Mouse (Mus musculus): Measurements from ENCODE around the gene Pwwp2a.

Pwwp2a gene

DNA sequence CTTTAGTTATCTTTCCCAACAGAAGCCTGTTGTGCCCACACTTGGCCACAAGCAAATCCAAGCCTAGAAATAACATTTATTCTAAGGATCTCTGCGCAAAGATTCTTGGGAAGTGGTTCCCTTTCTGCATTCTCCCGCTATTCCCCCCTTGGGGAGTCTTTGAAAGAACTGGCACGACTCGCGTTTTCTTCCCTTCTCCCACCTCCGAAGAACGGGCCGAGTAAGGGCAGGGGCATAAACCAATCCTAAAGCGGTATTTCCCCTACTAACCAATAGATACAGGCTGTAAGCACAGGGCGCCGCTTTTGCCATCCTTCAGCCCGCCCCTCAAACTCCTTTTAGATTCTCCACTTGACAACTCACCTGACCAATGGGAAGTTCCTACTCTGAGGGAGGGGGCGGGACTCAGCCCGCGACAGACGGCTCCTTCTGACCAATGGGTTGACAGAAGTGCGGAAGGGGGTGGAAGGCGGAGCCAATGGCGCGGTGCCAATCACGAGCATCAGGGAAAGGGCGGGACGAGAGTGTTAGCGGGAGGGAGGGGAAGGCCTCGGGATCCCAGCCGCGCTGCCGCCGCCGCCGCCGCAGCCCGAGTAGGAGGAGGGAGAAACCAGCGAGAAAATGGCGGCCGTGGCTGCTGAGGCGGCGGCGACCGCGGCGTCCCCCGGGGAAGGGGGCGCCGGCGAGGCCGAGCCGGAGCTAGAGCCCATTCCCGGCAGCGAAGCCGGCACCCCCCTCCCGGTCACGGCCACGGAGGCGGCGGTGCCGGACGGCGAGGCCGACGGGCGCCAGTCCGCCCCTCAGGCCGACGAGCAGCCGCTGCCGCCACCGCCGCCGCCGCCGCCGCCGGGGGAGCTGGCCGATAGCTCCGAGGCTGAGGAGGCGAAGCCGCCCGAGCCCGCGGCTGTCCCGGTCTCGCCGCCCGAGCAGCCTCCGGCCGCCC lies at the start of gene Pwwp2a:
Pwwp2a (plus strand) TSS at position 527 of the 943 bp plus-strand sequence.
- DNase-seq, result peak; percentile 98

DNA sequence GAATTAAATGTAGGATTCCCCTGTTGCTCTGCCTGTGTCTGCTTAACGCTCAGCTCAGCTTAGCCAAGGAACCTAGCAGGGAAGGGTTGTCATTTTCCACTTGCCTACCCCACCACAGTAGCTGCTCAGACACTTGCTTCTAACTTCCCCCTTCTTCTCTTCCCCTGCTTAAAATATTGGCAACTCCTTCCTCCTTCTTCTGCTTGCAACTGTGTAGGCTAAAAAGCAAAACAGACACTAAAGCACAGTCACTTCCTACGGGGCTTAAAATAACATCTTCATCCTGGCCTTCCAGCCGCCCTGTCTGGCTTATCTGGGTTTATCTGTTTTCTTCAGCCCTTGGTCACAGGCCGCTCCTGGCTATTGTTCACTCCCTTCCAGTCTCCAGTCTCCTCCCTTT lies 49.2 kb upstream of the Pwwp2a start:
- no peak for DNase-seq

DNA sequence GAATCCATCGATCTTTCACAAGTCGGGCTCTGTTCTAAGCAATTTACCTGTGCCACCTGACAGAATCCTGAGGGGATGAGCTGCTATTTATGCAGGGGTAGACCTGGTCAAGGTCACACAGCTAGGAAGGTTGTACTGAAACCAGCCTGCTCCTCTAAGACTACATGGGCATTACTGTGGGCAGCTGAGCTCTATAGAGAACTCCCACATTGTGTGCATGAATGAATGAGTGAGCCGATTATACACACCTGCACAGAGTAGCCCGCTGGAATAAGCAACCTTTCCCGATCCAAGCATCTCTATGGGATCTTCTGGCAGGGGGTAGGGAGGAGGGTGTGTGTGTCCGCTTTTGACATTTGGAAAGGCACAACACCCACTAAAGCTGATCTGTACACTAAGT lies 48.6 kb upstream of the Pwwp2a start:
- DNase-seq, result no peak

DNA sequence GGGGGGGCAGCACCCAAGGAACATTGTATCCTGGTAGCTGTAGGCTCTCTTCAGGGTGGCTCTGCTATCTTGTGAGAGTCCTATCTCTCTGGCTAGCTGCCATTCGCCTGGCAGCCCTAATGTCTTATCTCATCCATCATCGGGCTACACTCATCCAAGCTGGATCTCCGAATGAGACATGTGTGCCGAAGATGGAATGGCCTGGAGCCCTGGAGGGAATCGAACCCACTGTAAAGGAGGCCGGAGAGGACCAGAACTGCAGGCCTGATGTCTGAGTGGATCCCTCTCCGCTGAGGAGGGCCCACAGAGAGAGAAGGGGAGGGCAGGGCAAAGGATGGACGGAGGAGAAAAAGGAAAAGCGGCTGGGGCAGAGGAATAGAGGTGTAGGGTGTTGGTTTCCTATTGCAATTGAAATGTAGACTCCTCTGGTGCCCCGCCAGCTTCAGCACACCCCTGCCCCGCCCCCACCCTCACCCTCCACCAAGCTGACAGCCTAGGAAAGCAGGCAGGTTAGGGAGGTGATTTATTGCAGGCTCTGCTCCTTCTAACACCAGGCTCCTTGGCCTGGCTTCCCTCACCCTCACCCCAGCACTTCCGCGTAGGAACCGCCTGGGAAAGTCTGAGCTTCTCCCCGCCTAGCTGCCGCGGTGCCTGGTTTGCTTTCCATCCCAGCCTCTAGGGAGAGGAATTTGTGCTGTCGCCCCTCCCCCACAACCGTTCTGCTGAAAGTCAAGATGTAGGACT lies 48.0 kb upstream of the Pwwp2a start:
- DNase-seq, result peak; percentile 76

DNA sequence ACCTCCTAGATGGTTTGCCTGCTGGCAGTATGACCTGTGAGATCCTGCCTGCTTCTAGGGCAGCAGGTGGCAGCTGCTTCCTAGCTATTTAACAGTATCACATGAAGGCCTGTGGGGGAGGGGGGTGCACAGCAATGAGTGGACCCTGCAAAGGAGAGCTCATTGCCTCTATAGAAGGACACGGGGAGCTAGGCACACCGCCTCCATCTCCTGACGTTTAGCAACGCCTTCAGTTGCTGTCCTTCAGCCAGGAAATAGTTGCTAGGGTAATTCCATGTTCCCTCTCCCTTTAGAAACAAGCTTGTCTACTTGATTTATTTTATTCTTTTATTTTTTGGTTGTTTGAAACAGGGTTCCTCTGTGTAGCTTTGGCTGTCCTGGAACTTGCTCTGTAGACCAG lies 45.0 kb upstream of the Pwwp2a start:
- DNase-seq, result no peak

DNA sequence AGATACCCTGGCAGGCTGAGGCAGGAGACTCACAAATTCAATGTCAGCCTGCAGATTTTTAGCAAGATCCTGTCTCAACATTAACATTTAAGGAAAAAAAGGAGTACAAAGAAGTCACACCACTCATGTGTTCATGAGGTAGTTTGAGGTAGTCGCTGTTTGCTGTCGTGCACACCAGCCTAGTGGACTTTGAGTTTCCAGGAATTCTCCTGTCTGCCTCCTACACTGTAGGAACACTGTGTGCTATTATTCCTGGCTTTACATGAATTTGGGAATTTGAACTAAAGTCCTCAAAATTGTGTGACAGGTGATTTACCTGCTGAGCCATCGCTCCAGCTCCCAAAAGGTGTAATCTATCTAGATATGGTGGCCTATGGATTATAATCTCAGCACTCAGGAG lies 43.3 kb upstream of the Pwwp2a start:
- DNase-seq, result peak; percentile 27

DNA sequence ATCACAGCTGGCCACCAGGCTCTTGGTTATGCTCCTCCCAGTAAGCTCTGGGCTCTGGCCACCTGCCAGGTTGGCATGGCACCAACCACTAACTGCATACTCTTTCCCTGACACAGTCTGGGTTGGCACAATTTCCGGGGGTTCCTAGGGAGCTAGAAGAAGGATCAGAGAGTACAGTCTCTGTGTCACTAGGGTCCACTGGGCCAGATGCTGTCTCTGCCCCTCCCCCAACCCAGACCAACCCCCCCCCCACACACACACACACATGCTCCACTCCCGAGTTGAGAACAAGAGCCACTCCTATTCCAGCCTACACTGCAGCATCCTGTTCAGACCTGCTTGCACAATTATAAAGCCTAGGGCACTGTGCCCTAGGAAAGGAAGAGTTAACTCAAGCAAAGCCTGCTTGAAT lies 38.6 kb upstream of the Pwwp2a start:
- peak; percentile 92 for DNase-seq

DNA sequence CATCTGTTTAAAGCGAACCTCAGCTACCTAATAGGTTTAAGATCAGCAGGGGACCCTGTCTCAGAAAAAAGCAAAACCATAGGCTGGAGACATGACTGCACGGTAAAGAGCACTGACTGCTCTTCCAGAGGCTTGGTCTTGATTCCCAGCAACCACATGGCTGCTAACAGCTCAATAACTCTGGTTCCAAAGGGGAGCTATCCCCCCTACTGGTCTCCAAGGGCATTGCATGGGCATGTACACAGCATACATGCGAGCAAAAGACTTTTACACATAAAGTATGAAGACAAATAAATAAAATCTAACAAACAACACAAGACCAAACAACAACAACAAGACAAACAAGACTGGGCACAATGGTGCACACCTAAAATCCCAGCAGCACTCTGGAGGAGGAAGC lies 36.5 kb upstream of the Pwwp2a start:
- no peak for DNase-seq

DNA sequence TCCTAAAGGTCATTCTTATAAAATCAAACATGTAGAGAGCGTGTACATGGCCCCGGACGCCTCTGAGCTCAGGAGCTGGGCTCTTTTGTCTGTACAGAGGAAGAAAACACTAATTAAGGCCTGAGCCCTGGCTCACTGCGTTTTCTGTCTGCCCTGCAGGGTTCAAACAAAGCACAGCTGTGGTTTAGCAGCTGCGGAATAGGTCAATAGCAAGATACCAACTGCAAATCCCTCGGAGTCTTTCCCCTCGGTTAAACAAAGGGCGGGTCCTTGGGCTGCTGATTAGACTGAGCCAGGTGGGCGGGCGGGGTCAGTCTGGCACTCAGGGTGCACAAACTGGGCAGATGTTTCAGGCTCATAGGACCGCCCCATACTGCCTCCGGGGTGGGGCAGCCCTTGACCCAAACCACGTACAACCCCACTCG lies 28.7 kb upstream of the Pwwp2a start:
- DNase-seq, result no peak

DNA sequence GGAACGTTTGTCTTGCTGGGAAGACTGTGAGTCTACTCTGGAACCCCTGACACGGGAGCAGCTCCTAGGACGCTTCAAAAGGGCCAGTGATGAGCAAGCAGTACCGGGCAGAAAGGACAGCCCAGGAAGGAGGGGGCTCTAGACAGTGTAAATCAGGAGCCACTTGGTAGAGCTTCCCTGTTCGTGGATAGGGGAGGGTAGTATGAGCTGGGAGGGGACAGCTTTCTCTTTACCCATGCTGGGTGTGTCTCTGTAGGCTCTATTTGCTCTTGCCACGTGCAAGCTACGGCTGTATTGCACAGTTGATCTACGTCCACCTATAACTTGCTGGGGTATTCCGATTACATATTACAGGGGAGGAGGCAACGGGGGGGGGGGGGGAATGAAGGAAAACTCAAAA lies 25.3 kb upstream of the Pwwp2a start:
- no peak for DNase-seq

DNA sequence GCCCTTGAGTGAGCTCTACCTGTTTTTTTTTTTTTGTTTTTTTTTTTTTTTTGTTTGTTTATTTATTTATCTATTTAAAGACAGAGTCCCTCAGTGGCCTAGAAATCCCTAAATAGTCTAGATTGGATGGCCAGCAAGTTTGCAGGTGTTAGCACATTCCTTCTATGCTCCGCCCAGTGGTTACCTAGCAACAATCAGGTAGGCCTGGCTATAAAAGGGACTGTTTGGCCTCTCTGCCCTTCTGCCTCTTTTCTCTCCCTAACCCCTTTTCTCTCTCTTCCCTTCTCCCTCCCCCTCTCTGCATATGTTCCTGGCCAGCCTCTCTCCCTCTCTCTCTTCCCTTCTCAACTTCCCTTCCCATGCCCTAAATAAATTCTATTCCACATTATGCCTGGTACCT lies 23.8 kb upstream of the Pwwp2a start:
- no peak for DNase-seq

DNA sequence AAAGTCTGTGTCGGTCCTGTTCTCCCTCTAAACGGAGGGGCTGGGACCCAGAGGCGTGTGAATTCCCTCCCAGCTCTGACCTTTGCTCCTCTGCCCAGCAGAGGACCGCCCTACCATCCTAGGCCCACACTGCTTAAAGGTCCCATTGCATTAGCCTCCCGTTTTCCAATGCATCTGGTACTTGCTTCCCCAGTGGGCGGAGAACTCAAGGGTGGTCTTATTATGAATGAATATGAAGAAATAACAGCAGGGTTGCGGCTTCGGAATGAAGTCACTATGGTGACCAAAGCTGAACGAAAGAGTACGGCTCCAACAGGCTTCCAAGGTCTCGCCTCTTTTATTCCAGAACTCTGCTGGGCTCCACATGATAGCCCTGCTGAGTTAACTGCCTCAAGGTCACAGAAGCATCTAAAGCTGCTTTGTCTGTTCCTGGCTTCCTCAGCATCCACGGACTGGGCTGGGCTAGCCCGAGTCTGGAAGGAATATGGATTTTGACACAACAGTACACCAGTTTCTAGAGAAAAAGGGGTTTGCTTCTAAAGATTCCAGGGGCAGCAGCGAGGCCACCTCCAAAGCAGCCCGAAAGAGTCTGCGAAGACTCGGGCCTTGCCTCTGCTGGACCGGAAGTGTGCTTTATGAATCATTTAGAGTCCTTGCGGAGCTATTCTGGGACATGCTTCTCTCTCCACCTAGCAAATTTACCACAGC lies 14.6 kb upstream of the Pwwp2a start:
- no peak for DNase-seq

DNA sequence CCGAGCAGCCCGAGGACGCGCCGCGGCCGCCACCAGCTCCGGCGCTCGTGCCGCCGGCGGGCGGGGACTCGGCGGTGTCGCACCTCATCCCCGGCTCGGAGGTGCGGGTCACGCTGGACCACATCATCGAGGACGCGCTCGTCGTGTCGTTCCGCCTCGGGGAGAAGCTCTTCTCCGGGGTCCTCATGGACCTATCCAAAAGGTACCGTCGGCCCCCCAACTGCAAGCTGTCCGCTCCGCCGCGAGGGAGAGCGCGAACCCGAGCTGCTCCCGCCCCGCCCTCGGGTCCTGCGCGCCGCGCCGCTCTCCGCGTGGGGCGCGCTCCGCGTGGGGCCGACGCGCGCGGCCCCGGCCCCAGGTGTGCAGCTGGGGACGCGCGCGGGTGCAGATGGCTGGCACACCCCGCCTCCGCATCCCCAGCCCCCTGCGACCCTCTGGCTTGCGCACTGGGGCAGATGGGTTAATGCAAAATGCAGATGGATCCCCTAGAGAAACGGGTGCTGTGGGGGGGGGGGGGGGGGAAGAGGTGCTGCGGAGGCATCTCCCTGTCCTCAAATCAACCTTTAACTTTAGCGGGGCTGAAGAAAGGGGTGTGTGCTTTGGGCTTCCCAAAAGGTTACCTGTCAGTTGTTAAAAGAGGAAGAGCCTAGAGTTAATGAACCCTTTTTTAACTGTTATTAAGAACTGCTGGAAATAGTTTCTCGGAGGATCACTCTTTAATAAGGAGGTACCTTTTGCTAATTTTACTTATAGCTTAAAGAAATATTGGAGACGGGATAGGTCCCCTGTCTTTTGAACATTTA lies 818 bp downstream of the Pwwp2a start:
- peak; percentile 74 for DNase-seq

DNA sequence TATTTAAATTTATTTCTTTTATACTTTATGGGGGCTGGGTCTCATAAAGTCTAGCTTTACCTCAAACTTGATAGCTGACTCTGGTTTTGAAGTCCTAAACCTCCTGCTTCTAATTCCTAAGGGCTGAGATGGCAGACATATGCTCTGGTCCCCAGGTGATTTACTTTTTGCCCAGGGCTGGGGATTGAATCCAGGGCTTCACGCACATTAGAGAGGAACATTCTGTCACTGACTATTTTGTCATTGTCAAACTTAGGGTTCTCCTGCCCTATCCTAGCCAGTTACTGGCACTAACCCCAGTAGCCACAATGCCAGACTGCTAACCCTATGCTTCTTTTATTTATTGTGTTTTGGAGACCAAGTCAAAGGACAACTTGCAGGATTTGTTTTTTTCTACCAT lies 7.1 kb downstream of the Pwwp2a start:
- DNase-seq, result no peak

DNA sequence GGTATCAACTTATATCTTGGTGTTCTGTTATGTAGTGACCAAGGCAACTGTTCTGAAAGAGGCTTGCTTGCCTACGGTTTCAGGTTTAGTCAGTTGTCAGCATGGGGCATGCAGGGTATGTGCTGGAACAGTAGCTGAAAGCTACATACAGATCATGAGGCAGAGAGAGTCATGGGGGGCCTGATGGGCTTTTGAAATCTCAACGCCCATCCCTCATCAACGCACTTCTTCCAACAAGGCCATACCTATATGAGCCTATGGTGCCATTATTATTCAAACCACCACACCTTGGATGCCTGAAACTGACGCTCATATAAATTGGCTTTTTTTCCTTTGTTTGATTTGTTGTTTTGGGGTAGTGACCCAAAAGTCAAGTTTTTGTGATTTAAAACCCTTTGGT lies 14.8 kb downstream of the Pwwp2a start:
- no peak for DNase-seq

DNA sequence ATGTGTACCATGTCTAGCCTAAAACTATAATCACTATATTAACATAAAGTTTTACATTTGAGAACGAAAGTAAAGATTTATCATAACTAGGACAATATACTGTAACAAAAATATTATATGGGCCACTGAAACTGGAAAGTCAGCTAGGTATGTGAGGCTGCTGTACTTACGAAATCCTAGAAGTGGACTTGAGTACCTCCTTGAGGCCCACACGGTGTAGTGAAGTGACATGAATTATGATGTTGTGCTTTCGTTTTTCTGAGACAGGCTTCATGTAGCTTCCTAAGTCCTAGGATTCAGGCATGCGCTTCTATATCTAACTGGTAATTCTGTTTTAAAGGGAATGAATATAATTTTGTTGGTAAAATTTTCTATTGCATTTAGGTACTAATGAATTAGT lies 16.8 kb downstream of the Pwwp2a start:
- no peak for DNase-seq

DNA sequence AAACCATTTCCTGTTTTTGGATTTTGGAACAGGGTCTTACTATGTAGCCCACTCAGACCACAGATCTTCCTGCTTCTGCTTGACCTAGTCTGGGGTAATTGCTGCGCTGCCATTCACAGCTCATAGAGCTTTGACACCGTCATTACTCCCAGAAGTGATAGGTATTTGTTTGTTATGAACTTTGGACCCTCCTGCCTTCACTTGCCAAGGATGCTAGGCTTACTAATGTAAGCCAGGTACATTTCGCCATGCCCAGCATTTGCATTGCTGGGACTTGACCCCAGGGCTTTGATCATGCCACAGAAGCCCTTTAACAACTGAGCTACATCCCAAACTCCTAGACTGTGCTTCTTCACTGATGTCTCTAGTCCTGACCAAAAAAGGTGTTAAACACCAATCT lies 18.5 kb downstream of the Pwwp2a start:
- DNase-seq, result no peak

DNA sequence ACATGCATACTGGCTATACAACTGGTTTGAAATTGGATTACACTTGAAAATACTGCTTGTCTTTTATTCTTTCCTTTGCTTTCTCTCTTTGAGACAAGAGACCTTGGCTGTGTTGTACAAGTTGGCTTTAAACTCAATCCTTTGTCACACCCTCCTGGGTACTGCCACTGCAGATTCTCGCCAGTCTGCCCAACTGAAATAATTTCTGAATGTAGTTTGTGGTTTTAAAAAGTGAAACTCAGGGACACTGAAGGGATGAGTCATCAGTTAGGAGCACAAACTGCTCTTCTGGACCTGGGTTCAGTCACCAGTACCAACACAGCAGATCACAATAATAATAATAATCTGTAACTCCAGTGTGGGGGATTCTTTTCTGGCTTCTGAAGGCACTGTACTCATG lies 21.8 kb downstream of the Pwwp2a start:
- no peak for DNase-seq

DNA sequence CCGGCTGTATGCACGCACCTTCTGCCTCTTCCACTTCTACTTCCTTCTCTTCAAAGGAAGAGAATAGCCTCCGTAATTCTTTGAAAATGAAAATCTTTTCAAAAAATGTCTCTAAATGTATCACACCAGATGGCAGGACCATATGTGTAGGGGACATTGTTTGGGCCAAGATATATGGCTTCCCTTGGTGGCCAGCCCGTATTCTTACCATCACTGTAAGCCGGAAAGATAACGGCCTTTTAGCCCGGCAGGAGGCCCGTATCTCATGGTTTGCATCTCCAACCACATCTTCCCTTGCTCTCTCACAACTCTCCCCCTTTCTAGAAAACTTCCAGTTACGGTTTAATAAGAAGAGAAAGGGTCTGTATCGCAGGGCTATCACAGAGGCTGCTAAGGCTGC lies 24.0 kb downstream of the Pwwp2a start:
- DNase-seq, result no peak

DNA sequence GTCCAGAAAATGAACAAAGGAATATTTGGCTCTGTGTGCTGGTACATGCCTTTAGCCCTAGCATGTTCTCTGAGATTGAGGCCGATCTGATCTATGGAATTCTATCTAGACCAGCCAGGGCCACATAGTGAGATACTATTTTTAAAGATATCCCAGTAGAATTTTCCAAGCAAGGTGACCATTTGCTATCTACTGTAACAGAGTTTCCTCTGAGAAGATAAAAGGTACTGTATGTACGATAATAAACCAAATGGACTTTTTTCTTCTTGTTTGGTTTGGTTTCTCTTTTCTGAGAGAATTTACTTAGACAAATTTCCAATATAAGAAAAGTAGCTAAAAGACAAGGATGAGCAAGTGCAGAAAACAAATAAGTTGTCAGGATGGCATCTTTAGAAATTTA lies 26.6 kb downstream of the Pwwp2a start:
- no peak for DNase-seq

DNA sequence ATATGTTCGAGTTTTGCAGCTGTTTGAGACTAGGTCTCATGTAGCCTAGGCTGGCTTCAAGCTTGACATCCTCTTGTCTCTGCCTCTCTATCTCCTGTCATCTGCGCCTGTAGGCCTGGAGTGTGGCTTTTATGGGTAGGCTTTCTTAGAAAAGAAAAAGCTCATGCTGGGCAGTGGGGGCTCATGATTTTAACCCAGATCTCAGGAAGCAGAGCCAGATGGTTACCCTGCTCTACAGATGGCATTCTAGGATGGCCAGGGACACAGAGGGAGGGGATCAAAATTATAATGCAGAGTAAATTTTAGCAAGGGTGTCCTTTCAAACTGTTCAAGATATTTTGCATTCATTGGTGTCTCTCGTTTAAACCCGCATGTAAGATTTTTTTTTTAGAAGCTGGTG lies 30.4 kb downstream of the Pwwp2a start:
- DNase-seq, result no peak

DNA sequence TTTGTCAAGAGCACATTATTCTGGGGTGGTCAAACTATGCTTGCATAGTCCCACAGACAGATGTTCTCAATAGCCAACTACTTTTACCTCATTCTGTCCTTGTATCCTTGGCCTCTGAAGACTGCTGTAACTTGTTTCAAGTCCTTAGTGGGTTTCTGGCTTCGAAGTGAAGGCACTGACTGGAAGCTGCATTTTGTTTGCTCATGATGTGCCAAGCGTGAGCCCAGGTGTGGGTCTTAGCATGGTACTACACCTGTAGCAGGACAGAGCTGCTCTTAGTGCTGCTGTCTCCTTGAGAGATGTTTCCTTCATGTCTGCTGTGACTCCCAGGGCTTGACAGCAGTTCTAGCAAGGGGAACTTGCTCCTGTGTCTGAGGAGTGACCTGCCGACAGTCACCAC lies 41.6 kb downstream of the Pwwp2a start:
- DNase-seq, result no peak

DNA sequence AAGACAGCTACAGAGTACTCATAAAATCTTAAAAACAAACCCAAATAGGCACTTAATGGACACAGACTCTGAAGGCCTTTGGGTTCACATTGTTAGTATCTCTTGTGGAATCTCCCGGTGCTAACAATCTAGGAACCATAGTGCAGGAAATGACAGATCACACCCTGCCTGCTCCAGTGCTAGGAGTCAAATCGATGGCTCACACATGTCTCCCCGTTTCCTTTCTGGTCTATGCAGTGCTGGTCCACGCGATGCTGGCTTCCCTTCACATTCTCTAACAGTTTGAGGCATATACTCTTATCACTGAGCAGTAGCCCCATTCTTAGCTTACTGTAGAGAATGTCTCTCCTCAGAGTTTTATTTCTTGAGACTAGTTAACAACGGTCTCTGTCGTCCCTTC lies 46.0 kb downstream of the Pwwp2a start:
- DNase-seq, result no peak
